Mouse (Mus musculus) testis, postnatal 14 days (tissue): ENCODE measurements around the gene Stap2.

ENCODE experiments used
- DNase-seq: peaks from one replicate; pipeline ENCODE4 v3.0.0; 2021; ENCODE audit warnings: low spot score

Gene Stap2

GRCm38 (mm10) chr17:56005415-56006061 lies at the start of gene Stap2, which contains the start of gene Mpnd:
Gene Stap2, minus strand, starts transcription at chr17:56005584.
Gene Mpnd, plus strand, starts transcription at chr17:56005711.
- no peak for DNase-seq

GRCm38 (mm10) chr17:56054938-56055337 lies 49.6 kb upstream of the Stap2 start:
- DNase-seq = no peak

- no peak for DNase-seq
These were observed 46.0 kb upstream of the Stap2 start for GRCm38 (mm10) chr17:56051369-56051768.

DNA sequence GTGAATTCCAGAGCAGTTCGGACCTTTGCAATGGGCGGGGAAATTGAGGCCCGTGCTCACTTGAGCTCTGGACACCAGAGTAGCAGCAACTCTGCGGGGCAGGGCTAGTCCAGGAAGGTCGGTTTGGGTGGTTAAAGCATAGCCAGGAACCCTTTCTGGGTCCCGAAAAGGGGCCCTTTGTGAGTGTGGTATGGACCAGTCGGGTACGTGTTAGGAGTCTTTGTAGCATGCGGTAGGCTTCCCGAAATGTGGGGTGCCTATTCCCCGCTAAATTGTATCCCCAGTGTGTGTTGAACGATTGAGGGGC lies 35.4 kb upstream of the Stap2 start:
- no peak for DNase-seq

DNA sequence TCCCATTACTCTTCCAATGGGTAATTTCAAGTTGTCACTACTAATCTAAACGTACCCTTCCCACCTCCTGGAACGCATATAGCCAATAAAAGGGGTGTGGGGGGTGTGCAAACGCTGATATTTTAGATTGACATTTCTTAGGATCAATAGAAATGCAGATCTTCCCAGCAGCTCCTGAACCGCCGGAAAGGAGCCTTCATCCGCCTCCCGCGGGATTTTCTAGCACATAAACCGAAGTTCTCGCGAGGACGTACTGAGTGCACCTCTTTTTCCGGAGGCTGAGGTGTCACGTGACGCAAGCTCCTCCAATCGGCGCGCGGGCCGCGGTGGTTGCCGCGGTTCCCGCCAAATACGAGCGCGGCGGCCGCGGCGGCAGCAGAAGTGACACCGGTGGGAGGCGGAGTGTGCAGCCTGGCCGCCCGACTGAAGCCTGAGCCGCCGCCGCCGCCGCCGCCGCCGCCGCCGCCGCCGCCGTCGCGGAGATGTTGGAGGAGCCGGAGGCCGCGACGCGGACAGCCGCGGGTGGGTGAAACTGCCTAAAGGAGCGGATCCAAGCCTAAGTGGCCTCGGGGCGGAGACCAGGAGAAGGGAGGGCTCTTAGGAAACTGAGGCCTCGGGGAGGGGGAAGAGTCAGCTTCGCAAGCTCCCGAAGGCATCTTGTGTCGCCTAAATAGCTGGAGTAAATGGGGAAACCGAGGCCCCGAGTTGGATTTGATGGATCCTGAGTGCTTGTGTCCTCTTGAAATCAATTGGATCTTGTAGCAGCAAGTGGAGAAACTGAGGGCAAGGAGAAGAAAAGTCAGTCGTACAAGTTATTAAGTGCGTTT lies 34.9 kb upstream of the Stap2 start, which contains the start of gene Chaf1a:
TSS of gene Chaf1a (plus strand) at position 410 of the 827 bp plus-strand sequence.
- DNase-seq = peak; percentile 98

GRCm38 (mm10) chr17:56039345-56039744 lies 34.0 kb upstream of the Stap2 start:
- no peak for DNase-seq

- no peak for DNase-seq
These were observed 33.3 kb upstream of the Stap2 start for GRCm38 (mm10) chr17:56038583-56039261.

GRCm38 (mm10) chr17:56036901-56037287 lies 31.5 kb upstream of the Stap2 start:
- peak; percentile 51 for DNase-seq

DNA sequence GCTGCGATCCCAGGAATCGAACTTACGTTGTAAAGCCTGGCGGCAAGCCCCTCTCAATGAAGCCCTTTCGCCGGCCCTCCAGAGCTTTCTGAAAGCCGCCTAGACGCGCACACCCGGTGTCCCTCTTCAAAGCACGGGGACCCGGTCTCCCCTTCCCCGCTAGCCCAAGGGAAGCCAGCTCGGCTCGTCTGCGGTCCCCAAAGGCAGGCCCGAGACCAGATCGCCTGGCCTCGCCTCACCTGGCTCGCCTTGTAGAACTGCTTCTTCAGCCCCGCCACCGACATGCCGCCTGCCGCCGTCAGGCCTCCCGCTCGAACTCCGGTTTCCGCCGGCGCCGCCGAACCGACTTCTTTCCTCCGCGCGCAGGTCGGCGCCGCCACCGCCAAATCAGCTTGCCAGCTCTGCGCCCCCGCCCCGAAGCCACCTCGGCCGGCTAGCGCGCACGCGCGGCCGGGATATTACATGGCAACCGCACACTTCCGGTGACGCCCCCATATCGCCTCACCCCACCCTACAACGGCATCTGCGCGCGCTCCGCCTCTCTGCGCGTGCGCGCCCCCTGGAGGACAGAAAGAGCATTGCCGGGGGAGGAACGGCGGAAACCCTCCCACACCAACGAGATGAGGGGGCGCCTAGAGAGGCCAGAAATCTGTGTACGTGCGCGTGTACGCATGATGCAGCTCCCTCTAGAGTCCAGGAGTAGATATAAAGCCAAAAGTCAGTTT lies 31.0 kb upstream of the Stap2 start, which contains the start of gene Sh3gl1:
TSS of gene Sh3gl1 (minus strand) at position 460 of the 725 bp plus-strand sequence.
- DNase-seq = peak; percentile 99

- DNase-seq = no peak
These were observed 29.8 kb upstream of the Stap2 start for GRCm38 (mm10) chr17:56035216-56035615.

GRCm38 (mm10) chr17:56034726-56035100 lies 29.3 kb upstream of the Stap2 start:
- DNase-seq = no peak

DNA sequence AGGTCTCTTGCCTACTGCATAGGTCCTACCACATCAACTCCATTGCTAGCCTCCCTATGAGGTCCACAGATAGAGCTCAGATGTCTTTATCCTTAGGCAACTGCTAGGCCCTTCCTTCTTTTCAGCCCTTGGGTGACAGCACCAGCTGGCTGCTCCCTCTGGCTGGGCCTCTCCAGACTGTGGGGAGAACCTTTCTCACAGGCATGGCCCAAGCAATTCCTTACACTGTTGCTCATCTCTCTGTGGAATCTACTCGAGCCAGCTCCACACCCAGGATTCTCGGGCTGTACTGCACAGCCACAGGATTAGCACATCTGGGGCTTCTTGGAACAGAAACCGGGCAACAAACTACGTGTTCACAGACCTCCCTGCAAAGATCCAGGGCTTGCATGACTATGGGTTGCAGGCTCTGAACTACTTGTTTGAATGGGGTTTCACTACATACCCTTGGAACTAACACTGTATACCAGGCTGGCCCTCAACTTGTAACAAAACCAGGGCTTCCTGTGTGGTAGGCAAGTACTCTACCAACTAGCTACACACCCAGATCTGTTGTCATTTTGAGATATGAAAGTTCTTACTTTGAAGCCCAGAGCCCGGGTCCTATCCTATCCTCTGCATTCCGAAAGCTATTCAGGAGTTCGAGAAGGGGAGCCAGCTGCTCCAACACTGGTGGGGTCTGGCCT lies 28.8 kb upstream of the Stap2 start:
- no peak for DNase-seq

DNA sequence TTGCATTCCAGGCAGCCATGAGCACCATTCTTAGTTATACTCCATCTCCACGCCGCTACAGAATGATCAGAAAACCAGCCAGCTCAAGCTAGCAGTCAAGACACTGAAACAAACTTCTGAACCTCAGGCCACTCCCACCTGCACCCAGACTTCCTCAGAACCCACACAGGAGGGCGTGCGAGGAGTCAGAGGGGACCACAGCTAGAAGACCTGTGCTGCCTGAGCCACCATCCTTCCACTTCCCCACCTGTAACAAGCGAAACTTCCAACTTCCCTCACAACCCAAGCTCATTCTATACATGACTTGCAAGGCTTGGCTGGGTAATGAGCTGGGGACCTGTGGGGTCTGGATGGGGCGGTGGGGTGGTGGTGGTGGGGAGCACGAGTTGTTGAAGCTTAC lies 27.4 kb upstream of the Stap2 start:
- no peak for DNase-seq

GRCm38 (mm10) chr17:56032127-56032733 lies 26.8 kb upstream of the Stap2 start:
- no peak for DNase-seq

DNA sequence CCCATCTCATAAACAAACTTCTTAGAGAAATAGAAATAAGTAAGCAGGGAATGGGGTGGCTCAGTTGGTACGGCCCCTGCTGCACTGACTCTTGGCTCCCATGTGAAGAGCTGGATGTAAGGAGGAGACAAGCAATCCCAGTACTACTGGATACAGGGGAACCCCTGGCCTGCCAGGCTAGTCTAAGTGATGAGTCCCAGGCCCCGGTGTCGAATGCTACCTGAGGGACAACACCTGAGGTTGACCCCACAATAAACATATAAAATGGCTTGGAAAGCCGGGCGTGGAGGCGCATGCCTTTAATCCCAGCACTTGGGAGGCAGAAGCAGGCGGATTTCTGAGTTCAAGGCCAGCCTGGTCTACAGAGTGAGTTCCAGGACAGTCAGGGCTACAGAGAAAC lies 26.0 kb upstream of the Stap2 start:
- no peak for DNase-seq

- no peak for DNase-seq
These were observed 25.5 kb upstream of the Stap2 start for GRCm38 (mm10) chr17:56030919-56031318.

DNA sequence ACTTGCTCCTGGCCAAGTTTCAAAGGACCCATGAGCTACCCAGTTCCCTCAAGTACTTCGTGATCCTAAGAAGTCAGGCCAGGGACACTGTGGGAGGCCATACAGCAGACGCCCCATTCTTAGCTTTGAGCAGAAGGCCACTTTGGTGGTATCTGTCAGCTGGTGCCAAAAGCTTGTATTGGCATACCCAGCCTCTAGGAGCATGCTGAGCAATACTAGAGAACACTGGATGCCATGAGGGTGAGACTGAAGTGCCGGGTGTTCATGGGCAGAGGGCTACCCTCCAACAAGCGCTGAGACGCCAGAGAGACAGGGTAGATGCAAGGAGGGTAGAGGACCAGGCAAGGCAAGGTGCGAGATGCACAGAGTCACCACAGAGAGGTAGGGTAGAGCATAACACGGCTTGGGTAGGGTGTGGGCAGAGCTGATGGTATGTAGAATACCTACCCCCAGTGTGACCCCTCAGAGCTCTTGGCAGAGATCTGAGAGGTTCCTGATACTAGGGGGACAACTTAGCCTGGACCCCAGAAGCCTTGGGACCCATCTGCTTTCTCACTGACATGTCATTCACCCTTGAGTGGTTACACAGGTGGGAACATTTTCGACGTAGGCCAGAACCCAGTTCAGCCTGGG lies 25.0 kb upstream of the Stap2 start:
- DNase-seq = no peak

GRCm38 (mm10) chr17:56027801-56028441 lies 22.5 kb upstream of the Stap2 start:
- DNase-seq = no peak

DNA sequence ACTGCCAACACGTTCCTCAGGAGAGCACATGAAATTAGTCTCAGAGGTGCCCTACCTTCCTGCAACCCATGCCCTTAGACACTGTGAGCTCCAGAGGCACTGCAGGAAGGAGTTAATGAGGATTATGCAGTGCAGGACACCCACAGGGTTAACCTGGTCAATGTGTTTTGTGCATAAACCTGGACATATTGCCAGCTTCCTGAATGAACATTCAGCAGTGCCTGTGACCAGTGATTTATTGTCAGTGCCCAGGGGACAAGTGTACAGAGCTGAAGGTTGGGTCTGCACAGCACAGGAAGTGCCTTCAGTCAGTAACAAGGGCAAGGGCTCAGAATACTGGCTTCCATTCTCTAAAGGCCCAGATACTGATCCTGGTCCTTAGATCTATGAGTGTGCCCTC lies 21.5 kb upstream of the Stap2 start:
- DNase-seq = no peak

GRCm38 (mm10) chr17:56026303-56026702 lies 20.9 kb upstream of the Stap2 start:
- DNase-seq = no peak
